Mouse (Mus musculus) left cerebral cortex, adult 2 months (tissue): ENCODE measurements at regions not wholly inside any gene's neighbourhood (a gene's known extent, or its start where the extent isn't known, plus 50 kb on each side); places are given as distances from the start of the nearest gene placed in this dataset.

Source experiments
- DNase-seq, 2 experiments: peaks; one replicate each; pipeline ENCODE4 v3.0.0; 2021 to 2022; ENCODE audit warnings: low spot score in 2 of 2, mixed read lengths in 1 of 2; ENCODE audit errors: extremely low spot score in 1 of 2
- H3K27ac ChIP-seq: fragments of 200-600 bp; 2 replicates; pipeline ENCODE4 v1.8.1; 2022
- H3K4me3 ChIP-seq: fragments of 200-600 bp; 2 replicates; pipeline ENCODE4 v1.8.1; 2022
- CTCF ChIP-seq: fragments of 200-600 bp; IDR thresholded peaks from 2 replicates; pipeline ENCODE4 v1.8.1; 2022; ENCODE audit warnings: antibody characterized with exemption, mild to moderate bottlenecking, moderate library complexity
- intact Hi-C: fragments of 180-260 bp; cut with DNase I; formaldehyde crosslinking; loops from one replicate; pipeline ENCODE4 v1.15.1; 2025

- H3K27ac ChIP-seq: no peak overlapping the region
- intact Hi-C loops: no loop called here
- no peak for TF ChIP-seq CTCF
- no peak for DNase-seq
- H3K4me3 ChIP-seq: no peak overlapping the region
Observed at GRCm38 (mm10) chr12:79878163-79878562, 234.7 kb downstream of the Zfp36l1 start.

GRCm38 (mm10) chr12:79874333-79874732, 238.5 kb downstream of the Zfp36l1 start:
- no peak for TF ChIP-seq CTCF
- Histone ChIP-seq H3K4me3 (no peak overlapping the region), H3K27ac (no peak overlapping the region)
- DNase-seq: no peak
- intact Hi-C loops: no loop called here

- TF ChIP-seq CTCF: no peak
- no peak overlapping the region for H3K27ac ChIP-seq
- intact Hi-C loops: no loop called here
- no peak for DNase-seq
- H3K4me3 ChIP-seq: no peak overlapping the region
Observed at GRCm38 (mm10) chr12:79865179-79865552, 247.6 kb downstream of the Zfp36l1 start.

- no peak for DNase-seq
- intact Hi-C loops: no loop called here
- TF ChIP-seq CTCF: no peak
- Histone ChIP-seq H3K27ac (no peak overlapping the region), H3K4me3 (no peak overlapping the region)
Observed at GRCm38 (mm10) chr12:79864346-79865178, 248.3 kb downstream of the Zfp36l1 start.
